Mouse (Mus musculus) neural tube, postnatal 0 days (tissue): ENCODE measurements around the gene Gm3383. TPM values are rescaled to one million over a fixed set of nuclear protein-coding genes. Genes with fewer than 3 reads are reported as not detected.

ENCODE experiments used
- polyA plus RNA-seq: library from polyadenylated mRNA; unstranded; fragments of >200 nt; fragmentation: Nextera tagmentation; extraction: Ambion mirVana; gene quantifications from 2 replicates; pipeline ENCODE4 v1.2.1, GENCODE M21; 2015

The Gm3383 gene
- polyA plus RNA-seq: 2.9 and 4.8 TPM in 2 replicates

DNA sequence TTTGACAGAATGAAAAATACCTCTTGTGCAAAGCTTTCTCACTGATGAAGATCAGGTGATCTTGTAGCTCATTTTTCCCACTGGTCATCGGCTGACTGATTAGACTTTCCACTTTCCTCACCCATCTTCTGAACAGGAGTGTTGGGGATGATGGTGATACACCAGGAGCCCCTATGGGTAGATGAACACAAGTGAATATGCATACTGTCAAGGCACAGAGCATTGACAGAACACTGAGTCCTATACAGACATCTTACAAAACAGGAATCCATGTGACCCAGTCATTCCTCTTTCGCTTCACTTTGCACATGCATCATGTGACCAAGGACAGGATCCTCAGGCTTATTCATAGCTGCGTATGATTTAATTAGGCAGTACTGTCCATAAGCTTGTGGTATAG is at the start of gene Gm3383:
Gm3383 (minus strand) TSS at position 101 of the 400 bp plus-strand sequence.

DNA sequence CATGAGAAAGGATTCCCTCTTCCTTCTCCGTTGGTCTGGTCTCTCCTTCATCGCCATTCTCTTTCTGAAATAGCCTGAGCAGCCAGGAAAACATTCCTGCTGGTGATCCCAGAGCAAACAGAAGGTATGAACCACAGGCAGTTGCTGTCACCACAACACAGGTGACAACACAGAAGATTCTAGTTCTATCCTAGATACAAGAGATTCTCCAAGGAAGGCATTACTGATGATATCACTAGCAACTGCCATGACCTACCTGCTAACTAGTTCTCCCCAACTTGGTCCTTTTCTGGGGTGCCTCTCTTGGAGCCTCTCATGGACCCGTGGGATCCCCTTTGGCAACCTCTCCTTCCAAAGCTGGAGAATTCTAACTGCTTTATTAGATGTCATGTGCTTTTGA is 22.4 kb upstream of the Gm3383 start, which contains the start of gene Gm3424:
Gm3424 (minus strand) TSS at position 101 of the 400 bp plus-strand sequence.

GRCm38 (mm10) chr14:5741477-5741876 is 66.3 kb downstream of the Gm3383 start, which contains the start of gene Gm3373:
Gene Gm3373 (minus strand): TSS chr14:5741577.

GRCm38 (mm10) chr14:5687357-5687756 is 120.4 kb downstream of the Gm3383 start, which contains the start of gene Gm9603:
Gene Gm9603 (minus strand): TSS chr14:5687457.

GRCm38 (mm10) chr14:5632928-5633327 is 174.9 kb downstream of the Gm3383 start, which contains the start of gene Gm8265:
Gene Gm8265 (minus strand): TSS chr14:5633028.

Other genes starting within 250 kb of the Gm3383 start
- not detected in 2 replicates for gene Gm8265, start 175.0 kb downstream of the Gm3383 start, polyA plus RNA-seq
- gene Gm9603, start 120.5 kb downstream of the Gm3383 start, polyA plus RNA-seq: not detected in 2 replicates
- gene Gm3373, start 66.4 kb downstream of the Gm3383 start, polyA plus RNA-seq: 1.1 and 1.5 TPM in 2 replicates
- not detected in 2 replicates for gene Gm3424, start 22.3 kb upstream of the Gm3383 start, polyA plus RNA-seq
- gene Gm8237, start 72.4 kb upstream of the Gm3383 start, polyA plus RNA-seq: 1.5 and 1.7 TPM in 2 replicates
- 3.7 and 4.4 TPM in 2 replicates for gene Gm3248, start 153.8 kb upstream of the Gm3383 start, polyA plus RNA-seq
- not detected in 2 replicates for gene Gm3453, start 171.2 kb upstream of the Gm3383 start, polyA plus RNA-seq